ENCODE assay signal across 8 mouse cellular contexts in genomic region chr5:110769272-110769671, GRCm38 (mm10). TPM values are rescaled to one million over a fixed set of nuclear protein-coding genes. Genes with fewer than 3 reads are reported as not detected.
DNase-seq lines count a peak whose midpoint lies in the region; ATAC-seq and TF ChIP-seq lines count a peak whose summit lies in the region.

No protein-coding gene starts in this region.

- peak overlapping the region; percentile 89 to 97 (median 92) for H3K4me3 ChIP-seq in CH12.LX (replicated peaks in 1 of 3; ENCODE audit: low read depth in 2 of 3, low read length in 2 of 3, poor library complexity in 1 of 3)
- H3K4me3 ChIP-seq in forebrain, embryonic 14.5 days (ENCODE audit: low read depth, low read length) = peak overlapping the region; percentile 91
- H3K4me3 ChIP-seq in liver, embryonic 13.5 days (replicated peaks) = peak overlapping the region; percentile 94

- H3K4me1 ChIP-seq in CH12.LX (ENCODE audit: control insufficient read depth in 1 of 2, insufficient read depth in 2 of 2) = peaks cover 3 to 42% of the 10 kb centered on the region in 2 experiments
- peaks cover 10% of the 10 kb centered on the region for H3K4me1 ChIP-seq in forebrain, embryonic 14.5 days (ENCODE audit: control insufficient read depth, insufficient read depth, low read length)
- H3K4me1 ChIP-seq in liver, embryonic 13.5 days (replicated peaks) = peaks cover 53% of the 10 kb centered on the region

- intact Hi-C loops in left cerebral cortex, postnatal 25 days (cut with DNase I) = no loop called here

- peaks cover 73% of the 10 kb centered on the region for H3K79me2 ChIP-seq in CH12.LX (replicated peaks; ENCODE audit: control insufficient read depth, extremely low read depth, insufficient read depth, poor library complexity, severe bottlenecking)

- no peak for TF ChIP-seq RAD21 in CH12.LX (IDR thresholded peaks at IDR 0.05; ENCODE audit: low read depth, low read length)

- no peak for ATAC-seq in forebrain, embryonic 14.5 days
- no peak for ATAC-seq in liver, embryonic 13.5 days (ENCODE audit: low read depth)

- peak overlapping the region; percentile 98 for H3K4me2 ChIP-seq in CH12.LX (ENCODE audit: insufficient read depth, low read depth, poor library complexity, severe bottlenecking)
- H3K4me2 ChIP-seq in forebrain, embryonic 14.5 days (ENCODE audit: low read length) = peak overlapping the region; percentile 70
- peak overlapping the region; percentile 82 for H3K4me2 ChIP-seq in liver, embryonic 13.5 days

- no peak for TF ChIP-seq POLR2A in CH12.LX (IDR thresholded peaks at IDR 0.05; ENCODE audit: low read depth, low read length)

- no peak for TF ChIP-seq CTCF in CH12.LX (conservative IDR thresholded peaks at IDR 0.05 in 1 of 2, IDR thresholded peaks at IDR 0.05 in 1 of 2; ENCODE audit: low read depth in 2 of 2, low read length in 2 of 2)

- peak overlapping the region; percentile 92 for H3K9ac ChIP-seq in CH12.LX (ENCODE audit: insufficient read depth, low read depth)
- H3K9ac ChIP-seq in forebrain, embryonic 14.5 days (ENCODE audit: low read length) = peak overlapping the region; percentile 93
- peak overlapping the region; percentile 95 for H3K9ac ChIP-seq in liver, embryonic 13.5 days

- dilution Hi-C loops in CH12.LX (cut with MboI; ENCODE audit: extremely low pct_ligation_motif_present, extremely low pct_unique_long_range_greater_than_20kb, low sequenced_read_pairs) = no loop called here

- WGBS in forebrain, embryonic 14.5 days = 63% methylated on average over 4 of the region's 4 CpGs
- WGBS in liver, embryonic 13.5 days (ENCODE audit: insufficient replicate concordance) = 30% methylated on average over 4 of the region's 4 CpGs

- peaks cover 11 to 52% of the 10 kb centered on the region in 2 experiments for H3K36me3 ChIP-seq in CH12.LX (replicated peaks in 1 of 2; ENCODE audit: control insufficient read depth in 1 of 2, insufficient read depth in 1 of 2, low read length in 1 of 2)
- H3K36me3 ChIP-seq in forebrain, embryonic 14.5 days (ENCODE audit: control insufficient read depth, insufficient read depth, low read length) = peaks cover 17% of the 10 kb centered on the region
- peaks cover 39% of the 10 kb centered on the region for H3K36me3 ChIP-seq in liver, embryonic 13.5 days

- peak; percentile 50 for DNase-seq in cerebellum, adult 9-10 months
- no peak for DNase-seq in cerebellum, postnatal 14 days
- DNase-seq in CH12.LX (ENCODE audit: extremely low read depth) = no peak
- DNase-seq in forebrain, embryonic 14.5 days (ENCODE audit: low spot score) = no peak
- DNase-seq in liver, embryonic 13.5 days = peak; percentile 45
- no peak for DNase-seq in ovary, postnatal 36 days (ENCODE audit: low spot score)
- DNase-seq in left cerebral cortex, postnatal 25 days (ENCODE audit: low spot score in 2 of 2) = no peak
- DNase-seq in thymus, postnatal 25 days = no peak

- H3K27ac ChIP-seq in CH12.LX (ENCODE audit: insufficient read depth, low read depth) = no peak overlapping the region
- H3K27ac ChIP-seq in forebrain, embryonic 14.5 days (ENCODE audit: low read depth, low read length) = peak overlapping the region; percentile 96; the same call in 1 of the 2 replicates
- H3K27ac ChIP-seq in liver, embryonic 13.5 days = peak overlapping the region; percentile 98

- no peaks in the 10 kb centered on the region for H3K27me3 ChIP-seq in CH12.LX (replicated peaks)
- H3K27me3 ChIP-seq in forebrain, embryonic 14.5 days (replicated peaks; ENCODE audit: control insufficient read depth, insufficient read depth, low read length) = no peaks in the 10 kb centered on the region
- no peaks in the 10 kb centered on the region for H3K27me3 ChIP-seq in liver, embryonic 13.5 days

- in situ Hi-C loops in CH12.LX (cut with MboI; ENCODE audit: low pct_ligation_motif_present, low pct_unique_long_range_greater_than_20kb, low sequenced_read_pairs) = no loop called here

- no peak for TF ChIP-seq EP300 in CH12.LX (IDR thresholded peaks at IDR 0.05; ENCODE audit: low read length)

- H3K9me3 ChIP-seq in CH12.LX (replicated peaks; ENCODE audit: low read length) = no peaks in the 10 kb centered on the region
- no peaks in the 10 kb centered on the region for H3K9me3 ChIP-seq in forebrain, embryonic 14.5 days (replicated peaks; ENCODE audit: control insufficient read depth, low read length)
- H3K9me3 ChIP-seq in liver, embryonic 13.5 days (replicated peaks) = no peaks in the 10 kb centered on the region

TF ChIP-seq in CH12.LX, 34 proteins besides CTCF, POLR2A, EP300 and RAD21:
- TF ChIP-seq UBTF (IDR thresholded peaks at IDR 0.05; ENCODE audit: low read depth, low read length) (no peak), SMC3 (IDR thresholded peaks at IDR 0.05; ENCODE audit: low read depth, low read length) (no peak), CHD1 (IDR thresholded peaks at IDR 0.05; ENCODE audit: low read depth, low read length) (no peak), HCFC1 (IDR thresholded peaks at IDR 0.05; ENCODE audit: low read depth, low read length) (no peak), JUND (conservative IDR thresholded peaks at IDR 0.05; ENCODE audit: low read depth, low read length) (no peak), ETS1 (conservative IDR thresholded peaks at IDR 0.05; ENCODE audit: low read depth, low read length) (no peak), SIN3A (IDR thresholded peaks at IDR 0.05; ENCODE audit: low read length) (no peak), MYC (IDR thresholded peaks at IDR 0.05; ENCODE audit: low read depth, low read length) (no peak), GABPA (IDR thresholded peaks at IDR 0.05; ENCODE audit: insufficient replicate concordance, low read depth, low read length) (no peak), USF2 (conservative IDR thresholded peaks at IDR 0.05; ENCODE audit: low read depth, low read length) (no peak), POLR2AphosphoS2 (IDR thresholded peaks at IDR 0.05; ENCODE audit: low read depth, low read length) (no peak), ZC3H11A (IDR thresholded peaks at IDR 0.05; ENCODE audit: low read depth, low read length) (no peak), MAFK (IDR thresholded peaks at IDR 0.05; ENCODE audit: insufficient replicate concordance, low read length) (no peak)

RNA-seq across cellular contexts. Expression of gene Ep400, which starts 1.2 kb away (rescaled TPM):
- 28.6 and 30.9 TPM in 2 replicates for total RNA-seq in CH12.LX (2012; rRNA removed)
- total RNA-seq in CH12.LX (2014; rRNA removed) = 12.1 and 13.3 TPM in 2 replicates
- 41.1 and 55.8 TPM in 2 replicates for polyA plus RNA-seq in CH12.LX (2012; ENCODE audit: insufficient read length, low read depth)
- 25.8 and 39.5 TPM in 2 replicates for polyA plus RNA-seq in forebrain, embryonic 14.5 days (2014; fragmentation: Nextera tagmentation; extraction: Ambion mirVana)
- 15.7 and 19.1 TPM in 2 replicates for polyA plus RNA-seq in liver, embryonic 13.5 days (2015; fragmentation: Nextera tagmentation; extraction: Ambion mirVana)
- 100 to 1,000 TPM in 1 of 2 experiments, 10 to 100 TPM in 1; 92.6 to 100 TPM for total RNA-seq in left cerebral cortex, postnatal 25 days (2021)

RNA-seq across cellular contexts. Expression of gene Pus1, which starts 11.2 kb away (rescaled TPM):
- total RNA-seq in CH12.LX (2012; rRNA removed) = 84.6 and 99.3 TPM in 2 replicates
- total RNA-seq in CH12.LX (2014; rRNA removed) = 54.4 and 59.1 TPM in 2 replicates
- 72.4 and 93.1 TPM in 2 replicates for polyA plus RNA-seq in CH12.LX (2012; ENCODE audit: insufficient read length, low read depth)
- 13.8 and 14.9 TPM in 2 replicates for polyA plus RNA-seq in forebrain, embryonic 14.5 days (2014; fragmentation: Nextera tagmentation; extraction: Ambion mirVana)
- polyA plus RNA-seq in liver, embryonic 13.5 days (2015; fragmentation: Nextera tagmentation; extraction: Ambion mirVana) = 39.6 and 39.8 TPM in 2 replicates
- 10 to 100 TPM; 18.2 to 21.4 TPM for total RNA-seq in left cerebral cortex, postnatal 25 days (2021)

RNA-seq across cellular contexts. Expression of gene Ulk1, which starts 40.6 kb away (rescaled TPM):
- total RNA-seq in CH12.LX (2012; rRNA removed) = 6.3 and 8.4 TPM in 2 replicates
- total RNA-seq in CH12.LX (2014; rRNA removed) = 2.4 and 2.7 TPM in 2 replicates
- polyA plus RNA-seq in CH12.LX (2012; ENCODE audit: insufficient read length, low read depth) = 10.0 and 13.6 TPM in 2 replicates
- 44.9 and 59.8 TPM in 2 replicates for polyA plus RNA-seq in forebrain, embryonic 14.5 days (2014; fragmentation: Nextera tagmentation; extraction: Ambion mirVana)
- polyA plus RNA-seq in liver, embryonic 13.5 days (2015; fragmentation: Nextera tagmentation; extraction: Ambion mirVana) = 6.6 and 7.6 TPM in 2 replicates
- total RNA-seq in left cerebral cortex, postnatal 25 days (2021) = 10 to 100 TPM; 66.8 to 72.7 TPM

Comparison
In these comparisons a context has a peak if more than half of its experiments do, and no peak if none do; other contexts are left out.
1. DNase-seq: peak in cerebellum, adult 9-10 months (single experiment) and liver, embryonic 13.5 days (single experiment); none in cerebellum, postnatal 14 days (0 of 2), CH12.LX (single experiment), forebrain, embryonic 14.5 days (single experiment), ovary, postnatal 36 days (single experiment), left cerebral cortex, postnatal 25 days (0 of 2) and thymus, postnatal 25 days (single experiment).
2. Peak in every context shown above with its lines, with median percentiles within 50 percentile points of each other: H3K4me2 ChIP-seq, H3K4me3 ChIP-seq and H3K9ac ChIP-seq.